Mouse (Mus musculus) lung, adult 2 months (tissue): ENCODE results near the gene Sparcl1.

ENCODE experiments used
- CTCF ChIP-seq: fragments of 200-500 bp; IDR thresholded peaks from 2 replicates; pipeline ENCODE4 v1.5.1; 2011; ENCODE audit warnings: mild to moderate bottlenecking, low read length, control low read depth; ENCODE audit not compliant: insufficient read depth
- POLR2A ChIP-seq: fragments of 200-500 bp; IDR thresholded peaks from 2 replicates; pipeline ENCODE4 v1.6.1; 2011; ENCODE audit warnings: low read depth, mild to moderate bottlenecking, control low read depth, low read length, borderline replicate concordance; ENCODE audit errors: extremely low read depth

DNA sequence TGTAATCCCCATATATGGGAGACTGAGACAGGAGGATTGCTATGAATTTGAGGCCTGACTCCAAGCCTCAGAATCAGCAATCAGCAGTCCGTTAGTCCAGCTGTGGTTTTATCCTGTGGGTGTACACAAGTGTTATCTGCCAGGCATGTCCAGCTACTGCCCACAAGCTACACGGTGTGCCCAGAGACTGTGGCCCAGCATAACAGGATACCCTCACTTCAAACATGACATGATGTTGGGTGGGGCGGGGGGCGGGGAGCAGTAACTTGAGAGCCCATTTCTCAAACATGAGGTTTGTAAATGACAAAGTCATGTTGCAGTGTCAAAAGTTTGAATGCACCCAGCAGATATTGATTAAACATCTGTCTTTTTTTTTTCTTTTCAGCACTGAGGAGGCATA is 57.7 kb downstream of the Sparcl1 start:
- TF ChIP-seq POLR2A (no peak), CTCF (no peak)
